Mouse (Mus musculus) liver, embryonic 15.5 days (tissue): ENCODE data around the gene Il20rb. TPM values are rescaled to one million over a fixed set of nuclear protein-coding genes. Genes with fewer than 3 reads are reported as not detected.
A peak's percentile ranks its signal among the peaks of the same experiment; 100 is the strongest.

Experiments used
- ATAC-seq: fragments of 200-750 bp; cut with Nextera tagmentation; 2 replicates; pipeline ENCODE4 v1.8.0; 2017; ENCODE audit warnings: moderate number of reproducible peaks, mild to moderate bottlenecking, moderate library complexity; ENCODE audit not compliant: insufficient read depth
- H3K27ac ChIP-seq: fragments of 300-500 bp; sonication (generic); replicated peaks from 2 replicates; pipeline ENCODE4 v1.5.1; 2015; ENCODE audit warnings: mild to moderate bottlenecking, inconsistent platforms
- H3K27me3 ChIP-seq: fragments of 300-500 bp; sonication (generic); 2 replicates; pipeline ENCODE4 v1.6.1; 2015; ENCODE audit warnings: mild to moderate bottlenecking, inconsistent platforms
- H3K36me3 ChIP-seq: fragments of 300-500 bp; sonication (generic); replicated peaks from 2 replicates; pipeline ENCODE4 v1.6.1; 2015; ENCODE audit warnings: moderate library complexity, mild to moderate bottlenecking, inconsistent platforms
- H3K4me1 ChIP-seq: fragments of 300-500 bp; sonication (generic); replicated peaks from 2 replicates; pipeline ENCODE4 v1.6.1; 2015; ENCODE audit warnings: inconsistent platforms
- H3K4me2 ChIP-seq: fragments of 300-500 bp; sonication (generic); 2 replicates; pipeline ENCODE4 v1.6.1; 2015; ENCODE audit warnings: moderate library complexity, mild to moderate bottlenecking, inconsistent platforms
- H3K4me3 ChIP-seq: fragments of 300-500 bp; sonication (generic); replicated peaks from 2 replicates; pipeline ENCODE4 v1.5.1; 2015; ENCODE audit warnings: mild to moderate bottlenecking, inconsistent platforms
- H3K9ac ChIP-seq: fragments of 300-500 bp; sonication (generic); 2 replicates; pipeline ENCODE4 v1.6.1; 2015; ENCODE audit warnings: moderate library complexity, mild to moderate bottlenecking, inconsistent platforms
- H3K9me3 ChIP-seq: fragments of 300-500 bp; sonication (generic); replicated peaks from 2 replicates; pipeline ENCODE4 v1.6.1; 2016; ENCODE audit warnings: inconsistent platforms
- whole genome bisulfite sequencing: fragments of 180-500 bp; shearing (Covaris S2); methylation state at CpG from one replicate; pipeline ENCODE4 v1.1.7; 2015; ENCODE audit warnings: mixed read lengths; ENCODE audit not compliant: insufficient replicate concordance; 5-methylcytosine and 5-hydroxymethylcytosine counted together
- polyA plus RNA-seq: library from polyadenylated mRNA; unstranded; fragments of >200 nt; fragmentation: Nextera tagmentation; extraction: Ambion mirVana; gene quantifications from 2 replicates; pipeline ENCODE4 v1.2.1, GENCODE M21; 2015

The Il20rb gene
- polyA plus RNA-seq, result 0.25 and 0.54 TPM in 2 replicates

- WGBS, result 81% methylated on average over 5 of the region's 5 CpGs
- Histone ChIP-seq H3K27ac (no peak within 1 kb of the TSS), H3K4me2 (no peak within 1 kb of the TSS), H3K9ac (no peak within 1 kb of the TSS), H3K36me3 (no peaks in the 10 kb centered on the region), H3K9me3 (no peaks in the 10 kb centered on the region), H3K4me3 (no peak within 1 kb of the TSS), H3K27me3 (no peaks in the 10 kb centered on the region), H3K4me1 (0 out of 2 replicates have a peak, but pooled peaks cover 3% of the 10 kb centered on the region)
- ATAC-seq, result no peak
Measured at GRCm38 (mm10) chr9:100486431-100486830, at the start of gene Il20rb. Gene Il20rb (minus strand): TSS chr9:100486788.

- Histone ChIP-seq H3K9ac (no peak overlapping the region), H3K4me2 (no peak overlapping the region), H3K9me3 (no peaks in the 10 kb centered on the region), H3K36me3 (0 out of 2 replicates have a peak, but pooled peaks cover 3% of the 10 kb centered on the region), H3K4me3 (no peak overlapping the region), H3K27me3 (no peaks in the 10 kb centered on the region), H3K27ac (no peak overlapping the region), H3K4me1 (peaks cover 36% of the 10 kb centered on the region)
- ATAC-seq, result peak; percentile 37; the same call in 1 of the 2 replicates
- WGBS, result 55% methylated on average over 2 of the region's 2 CpGs
Measured at GRCm38 (mm10) chr9:100535618-100536262, 49.2 kb upstream of the Il20rb start.

DNA sequence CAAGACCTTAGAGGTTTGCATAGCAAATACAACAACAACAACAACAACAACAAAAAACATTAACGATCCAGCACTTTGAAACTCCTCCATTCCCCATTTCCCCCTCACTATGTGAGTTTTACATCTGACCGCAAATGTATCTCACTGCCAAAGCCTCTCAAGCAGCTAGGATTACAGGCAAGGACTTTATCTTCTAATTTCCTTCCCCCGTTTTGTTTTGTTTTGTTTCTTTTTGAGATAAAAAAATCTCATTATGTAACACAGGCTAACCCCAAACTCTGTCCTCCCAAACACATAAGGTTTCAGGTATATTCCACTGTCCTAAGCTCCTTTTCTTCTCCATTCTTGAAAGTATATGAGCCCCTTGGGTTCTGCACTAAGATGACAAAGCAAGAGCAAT lies 48.1 kb upstream of the Il20rb start:
- H3K27ac ChIP-seq, result no peak overlapping the region
- no peak overlapping the region for H3K4me2 ChIP-seq
- H3K9ac ChIP-seq, result no peak overlapping the region
- WGBS, result 56% methylated on average over 3 of the region's 3 CpGs
- H3K9me3 ChIP-seq, result no peaks in the 10 kb centered on the region
- ATAC-seq, result no peak
- no peaks in the 10 kb centered on the region for H3K36me3 ChIP-seq
- peaks cover 30% of the 10 kb centered on the region for H3K4me1 ChIP-seq
- no peak overlapping the region for H3K4me3 ChIP-seq
- no peaks in the 10 kb centered on the region for H3K27me3 ChIP-seq

GRCm38 (mm10) chr9:100532847-100533505 lies 46.4 kb upstream of the Il20rb start:
- Histone ChIP-seq H3K4me2 (no peak overlapping the region), H3K27me3 (no peaks in the 10 kb centered on the region), H3K4me3 (no peak overlapping the region), H3K36me3 (0 out of 2 replicates have a peak, but pooled peaks cover 4% of the 10 kb centered on the region), H3K27ac (no peak overlapping the region), H3K4me1 (peaks cover 30% of the 10 kb centered on the region), H3K9me3 (no peaks in the 10 kb centered on the region), H3K9ac (no peak overlapping the region)
- no peak for ATAC-seq
- 29% methylated on average over 3 of the region's 3 CpGs for WGBS

DNA sequence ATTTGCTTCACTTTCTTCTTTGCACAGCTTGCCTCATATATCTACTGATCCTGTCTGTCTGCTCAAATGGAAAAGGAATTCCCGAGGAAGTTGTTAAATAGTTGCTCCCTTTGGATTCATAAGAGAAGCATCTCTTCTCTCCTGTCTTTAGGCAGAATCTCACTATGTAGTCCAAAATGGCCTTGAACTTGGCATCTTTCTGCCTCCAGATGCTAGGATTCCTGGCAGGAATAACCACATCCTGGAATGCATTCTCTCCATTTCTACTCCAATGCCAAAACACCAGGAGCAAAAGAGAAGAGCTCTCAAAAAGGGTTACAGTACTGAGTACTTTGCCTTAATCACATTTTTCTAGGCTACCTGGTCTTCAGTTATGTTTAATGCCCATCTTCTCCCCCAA lies 44.7 kb upstream of the Il20rb start:
- Histone ChIP-seq H3K36me3 (0 out of 2 replicates have a peak, but pooled peaks cover 4% of the 10 kb centered on the region), H3K9me3 (no peaks in the 10 kb centered on the region), H3K4me3 (no peak overlapping the region), H3K4me1 (peaks cover 25% of the 10 kb centered on the region), H3K27me3 (no peaks in the 10 kb centered on the region), H3K4me2 (no peak overlapping the region), H3K9ac (no peak overlapping the region), H3K27ac (no peak overlapping the region)
- 18% methylated on average over 1 of the region's 1 CpGs for whole genome bisulfite sequencing
- no peak for ATAC-seq

DNA sequence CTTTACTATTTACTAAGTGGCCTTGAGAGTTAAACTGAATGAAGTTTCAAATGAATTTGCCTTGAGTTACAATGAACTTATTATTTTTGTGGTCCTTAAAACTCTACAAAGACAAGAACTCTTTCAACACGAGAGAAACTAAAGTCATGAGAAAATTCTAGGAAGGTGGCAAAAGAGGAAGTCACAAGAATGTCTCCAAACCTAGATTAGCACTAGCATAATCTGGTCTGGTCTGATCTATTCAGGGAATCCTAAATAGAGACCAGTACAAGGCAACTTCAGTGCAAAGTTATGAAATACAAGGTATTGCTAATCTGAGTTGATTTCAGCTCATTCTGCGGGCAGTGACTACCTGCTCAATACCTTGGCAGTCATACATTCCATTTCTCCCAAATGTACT lies 38.6 kb upstream of the Il20rb start:
- no peaks in the 10 kb centered on the region for H3K27me3 ChIP-seq
- no peak overlapping the region for H3K9ac ChIP-seq
- no peak overlapping the region for H3K4me3 ChIP-seq
- no peak overlapping the region for H3K4me2 ChIP-seq
- H3K36me3 ChIP-seq, result 0 out of 2 replicates have a peak, but pooled peaks cover 4% of the 10 kb centered on the region
- H3K4me1 ChIP-seq, result peaks cover 14% of the 10 kb centered on the region
- no peak for ATAC-seq
- WGBS, result 32% methylated on average over 2 of the region's 2 CpGs
- no peak overlapping the region for H3K27ac ChIP-seq
- H3K9me3 ChIP-seq, result no peaks in the 10 kb centered on the region

- Histone ChIP-seq H3K4me2 (no peak overlapping the region), H3K9ac (no peak overlapping the region), H3K9me3 (no peaks in the 10 kb centered on the region), H3K4me3 (no peak overlapping the region), H3K27ac (no peak overlapping the region), H3K27me3 (no peaks in the 10 kb centered on the region), H3K4me1 (peaks cover 17% of the 10 kb centered on the region), H3K36me3 (no peaks in the 10 kb centered on the region)
- WGBS, result 44% methylated on average over 2 of the region's 2 CpGs
- ATAC-seq, result no peak
Measured at GRCm38 (mm10) chr9:100522029-100522428, 35.4 kb upstream of the Il20rb start.

- no peak for ATAC-seq
- H3K9me3 ChIP-seq, result no peaks in the 10 kb centered on the region
- 9% methylated on average over 2 of the region's 2 CpGs for WGBS
Measured at GRCm38 (mm10) chr9:100520586-100520985, 34.0 kb upstream of the Il20rb start.

GRCm38 (mm10) chr9:100520012-100520411 lies 33.4 kb upstream of the Il20rb start:
- Histone ChIP-seq H3K27ac (no peak overlapping the region), H3K9ac (no peak overlapping the region), H3K36me3 (no peaks in the 10 kb centered on the region), H3K9me3 (no peaks in the 10 kb centered on the region), H3K27me3 (no peaks in the 10 kb centered on the region), H3K4me2 (no peak overlapping the region), H3K4me3 (no peak overlapping the region), H3K4me1 (peaks cover 17% of the 10 kb centered on the region)
- ATAC-seq, result no peak
- WGBS, result 90% methylated on average over 3 of the region's 3 CpGs

More at GRCm38 (mm10) chr9:100520586-100520985, 34.0 kb upstream of the Il20rb start:
- Histone ChIP-seq H3K27me3 (no peaks in the 10 kb centered on the region), H3K9ac (no peak overlapping the region), H3K4me1 (peaks cover 17% of the 10 kb centered on the region), H3K4me2 (no peak overlapping the region), H3K4me3 (no peak overlapping the region), H3K27ac (no peak overlapping the region), H3K36me3 (no peaks in the 10 kb centered on the region)

- no peak overlapping the region for H3K4me2 ChIP-seq
- H3K9me3 ChIP-seq, result no peaks in the 10 kb centered on the region
- WGBS, result 55% methylated on average over 2 of the region's 2 CpGs
- no peaks in the 10 kb centered on the region for H3K36me3 ChIP-seq
- no peaks in the 10 kb centered on the region for H3K27me3 ChIP-seq
- no peak overlapping the region for H3K9ac ChIP-seq
- no peak overlapping the region for H3K4me3 ChIP-seq
- H3K27ac ChIP-seq, result no peak overlapping the region
- H3K4me1 ChIP-seq, result peaks cover 6% of the 10 kb centered on the region; the same call in 1 of the 2 replicates
- no peak for ATAC-seq
Measured at GRCm38 (mm10) chr9:100507581-100507980, 21.0 kb upstream of the Il20rb start.

DNA sequence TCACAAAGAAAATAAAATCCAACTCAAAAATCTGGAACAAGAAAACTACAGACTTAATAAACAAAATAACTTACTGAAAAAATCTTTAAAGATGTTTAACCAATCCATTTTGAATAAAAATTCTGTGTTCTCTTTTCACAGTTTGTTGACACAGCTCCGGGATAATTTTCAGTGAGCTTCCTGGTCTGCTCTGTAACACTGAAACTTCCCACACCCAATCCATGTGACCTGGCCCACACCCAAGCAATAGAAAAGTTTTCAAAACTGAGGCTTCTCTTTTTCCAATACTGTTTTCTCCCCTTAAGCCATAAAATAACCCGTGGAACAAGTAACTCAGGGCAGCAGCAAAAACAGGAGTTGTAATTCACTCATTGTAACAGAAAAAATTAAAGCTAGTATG lies 20.1 kb upstream of the Il20rb start:
- H3K27ac ChIP-seq, result no peak overlapping the region
- peaks cover 6% of the 10 kb centered on the region; the same call in 1 of the 2 replicates for H3K4me1 ChIP-seq
- no peak overlapping the region for H3K4me2 ChIP-seq
- no peak overlapping the region for H3K4me3 ChIP-seq
- no peaks in the 10 kb centered on the region for H3K27me3 ChIP-seq
- no peak for ATAC-seq
- 29% methylated on average over 2 of the region's 2 CpGs for WGBS
- H3K36me3 ChIP-seq, result no peaks in the 10 kb centered on the region
- H3K9ac ChIP-seq, result no peak overlapping the region
- no peaks in the 10 kb centered on the region for H3K9me3 ChIP-seq
